Mouse (Mus musculus) heart, embryonic 11.5 days (tissue): Measurements from ENCODE around the gene Psmd10. TPM values are rescaled to one million over a fixed set of nuclear protein-coding genes. Genes with fewer than 3 reads are reported as not detected.

ENCODE experiments used
- ATAC-seq: fragments of 200-750 bp; cut with Nextera tagmentation; replicated peaks from 2 replicates; pipeline ENCODE4 v1.8.0; 2017; ENCODE audit warnings: moderate library complexity; ENCODE audit not compliant: insufficient number of reproducible peaks, low FRiP score, low TSS enrichment
- H3K27ac ChIP-seq: fragments of 300-500 bp; sonication (generic); 2 replicates; pipeline ENCODE4 v1.5.1; 2014; ENCODE audit warnings: mild to moderate bottlenecking, low read depth, low read length
- H3K27me3 ChIP-seq: fragments of 300-500 bp; sonication (generic); 2 replicates; pipeline ENCODE4 v1.6.1; 2014; ENCODE audit warnings: mild to moderate bottlenecking, low read length, mixed read lengths; ENCODE audit not compliant: control insufficient read depth, insufficient read depth
- H3K36me3 ChIP-seq: fragments of 300-500 bp; sonication (generic); 2 replicates; pipeline ENCODE4 v1.6.1; 2014; ENCODE audit warnings: mild to moderate bottlenecking, low read length, moderate library complexity, mixed read lengths; ENCODE audit not compliant: control insufficient read depth, insufficient read depth
- H3K4me1 ChIP-seq: fragments of 300-500 bp; sonication (generic); 2 replicates; pipeline ENCODE4 v1.6.1; 2014; ENCODE audit warnings: low read length; ENCODE audit not compliant: control insufficient read depth, insufficient read depth
- H3K4me2 ChIP-seq: fragments of 300-500 bp; sonication (generic); 2 replicates; pipeline ENCODE4 v1.6.1; 2014; ENCODE audit warnings: mild to moderate bottlenecking, moderate library complexity
- H3K4me3 ChIP-seq: fragments of 300-500 bp; sonication (generic); 2 replicates; pipeline ENCODE4 v1.5.1; 2014; ENCODE audit warnings: low read depth, low read length
- H3K9ac ChIP-seq: fragments of 300-500 bp; sonication (generic); 2 replicates; pipeline ENCODE4 v1.6.1; 2014; ENCODE audit warnings: mild to moderate bottlenecking, low read depth, low read length, moderate library complexity
- H3K9me3 ChIP-seq: fragments of 300-500 bp; sonication (generic); replicated peaks from 2 replicates; pipeline ENCODE4 v1.6.1; 2016; ENCODE audit warnings: low read length; ENCODE audit not compliant: control insufficient read depth
- WGBS: fragments of 180-500 bp; shearing (Covaris S2); extraction: QIAGEN DNeasy Blood & Tissue Kit; methylation state at CpG from one replicate; pipeline ENCODE4 v1.1.7; 2014; ENCODE audit not compliant: insufficient replicate concordance; 5-methylcytosine and 5-hydroxymethylcytosine counted together
- polyA plus RNA-seq: library from polyadenylated mRNA; unstranded; fragments of >200 nt; fragmentation: Nextera tagmentation; extraction: Ambion mirVana; gene quantifications from 2 replicates; pipeline ENCODE4 v1.2.1, GENCODE M21; 2014

The Psmd10 gene
- polyA plus RNA-seq, 1 experiment from 2014 or later = 37.7 TPM

GRCm38 (mm10) chrX:140979546-140979945 lies 23.0 kb upstream of the Psmd10 start:
- no peaks in the 10 kb centered on the region; the same call in 1 of the 2 replicates for H3K4me1 ChIP-seq
- H3K27me3 ChIP-seq = no peaks in the 10 kb centered on the region
- no peak overlapping the region for H3K4me2 ChIP-seq
- no peaks in the 10 kb centered on the region for H3K9me3 ChIP-seq
- ATAC-seq = no peak
- H3K9ac ChIP-seq = no peak overlapping the region
- no peaks in the 10 kb centered on the region for H3K36me3 ChIP-seq
- 68% methylated on average over 2 of the region's 2 CpGs for WGBS
- H3K4me3 ChIP-seq = no peak overlapping the region
- H3K27ac ChIP-seq = no peak overlapping the region

- WGBS = 89% methylated on average over 1 of the region's 1 CpGs
These were observed 22.4 kb upstream of the Psmd10 start for GRCm38 (mm10) chrX:140978943-140979342.

GRCm38 (mm10) chrX:140956959-140957358 lies 431 bp upstream of the Psmd10 start:
- ATAC-seq = peak; percentile 55
- 0 out of 2 replicates have a peak overlapping the region, but pooled peaks have one; percentile 49 for H3K9ac ChIP-seq

More at GRCm38 (mm10) chrX:140978943-140979342, 22.4 kb upstream of the Psmd10 start:
- no peak overlapping the region for H3K27ac ChIP-seq
- no peaks in the 10 kb centered on the region for H3K36me3 ChIP-seq
- no peak for ATAC-seq
- H3K4me3 ChIP-seq = no peak overlapping the region
- H3K9me3 ChIP-seq = no peaks in the 10 kb centered on the region
- no peak overlapping the region for H3K9ac ChIP-seq
- H3K27me3 ChIP-seq = no peaks in the 10 kb centered on the region
- no peaks in the 10 kb centered on the region; the same call in 1 of the 2 replicates for H3K4me1 ChIP-seq
- H3K4me2 ChIP-seq = no peak overlapping the region

GRCm38 (mm10) chrX:140953618-140954017 lies 2.9 kb downstream of the Psmd10 start:
- Histone ChIP-seq H3K27ac (no peak overlapping the region), H3K4me1 (no peaks in the 10 kb centered on the region), H3K27me3 (no peaks in the 10 kb centered on the region), H3K9me3 (no peaks in the 10 kb centered on the region), H3K4me3 (no peak overlapping the region), H3K4me2 (no peak overlapping the region), H3K36me3 (no peaks in the 10 kb centered on the region), H3K9ac (no peak overlapping the region)
- ATAC-seq = no peak
- WGBS = 65% methylated on average over 4 of the region's 4 CpGs

More at GRCm38 (mm10) chrX:140956959-140957358, 431 bp upstream of the Psmd10 start:
- Histone ChIP-seq H3K27me3 (no peaks in the 10 kb centered on the region), H3K36me3 (no peaks in the 10 kb centered on the region), H3K27ac (no peak overlapping the region), H3K4me2 (peak overlapping the region; percentile 63), H3K4me1 (no peaks in the 10 kb centered on the region), H3K9me3 (no peaks in the 10 kb centered on the region), H3K4me3 (peak overlapping the region; percentile 53)
- 21% methylated on average over 5 of the region's 5 CpGs for WGBS

- 45% methylated on average over 5 of the region's 5 CpGs for WGBS
- ATAC-seq = no peak
- no peak overlapping the region for H3K27ac ChIP-seq
- H3K4me1 ChIP-seq = no peaks in the 10 kb centered on the region
- no peak overlapping the region for H3K4me3 ChIP-seq
- no peaks in the 10 kb centered on the region for H3K9me3 ChIP-seq
- H3K27me3 ChIP-seq = peaks cover 6% of the 10 kb centered on the region; the same call in 1 of the 2 replicates
- no peak overlapping the region for H3K9ac ChIP-seq
- no peak overlapping the region for H3K4me2 ChIP-seq
- H3K36me3 ChIP-seq = no peaks in the 10 kb centered on the region
These were observed 20.3 kb downstream of the Psmd10 start for GRCm38 (mm10) chrX:140936271-140936670.

GRCm38 (mm10) chrX:140933263-140933662 lies 23.3 kb downstream of the Psmd10 start:
- peaks cover 6% of the 10 kb centered on the region; the same call in 1 of the 2 replicates for H3K27me3 ChIP-seq
- 57% methylated on average over 3 of the region's 3 CpGs for WGBS
- H3K27ac ChIP-seq = no peak overlapping the region
- no peaks in the 10 kb centered on the region for H3K36me3 ChIP-seq
- no peak overlapping the region for H3K4me3 ChIP-seq
- H3K4me2 ChIP-seq = no peak overlapping the region
- H3K9ac ChIP-seq = no peak overlapping the region
- no peak for ATAC-seq
- no peaks in the 10 kb centered on the region for H3K4me1 ChIP-seq
- no peaks in the 10 kb centered on the region for H3K9me3 ChIP-seq

GRCm38 (mm10) chrX:140932066-140932465 lies 24.5 kb downstream of the Psmd10 start:
- Histone ChIP-seq H3K4me3 (no peak overlapping the region), H3K4me2 (no peak overlapping the region), H3K4me1 (no peaks in the 10 kb centered on the region), H3K27me3 (peaks cover 8% of the 10 kb centered on the region), H3K9me3 (no peaks in the 10 kb centered on the region), H3K9ac (no peak overlapping the region), H3K27ac (no peak overlapping the region), H3K36me3 (no peaks in the 10 kb centered on the region)
- WGBS = 58% methylated on average over 3 of the region's 3 CpGs
- no peak for ATAC-seq

- no peaks in the 10 kb centered on the region for H3K36me3 ChIP-seq
These were observed 35.2 kb downstream of the Psmd10 start for GRCm38 (mm10) chrX:140921321-140921720.

GRCm38 (mm10) chrX:140907360-140907759 lies 49.2 kb downstream of the Psmd10 start, which contains the start of gene Vsig1:
TSS of gene Vsig1 (plus strand) at chrX:140907608.
- no peak within 1 kb of the TSS for H3K9ac ChIP-seq
- WGBS = 71% methylated on average over 7 of the region's 7 CpGs
- H3K27ac ChIP-seq = no peak within 1 kb of the TSS

More at GRCm38 (mm10) chrX:140921321-140921720, 35.2 kb downstream of the Psmd10 start:
- Histone ChIP-seq H3K4me3 (no peak overlapping the region), H3K27ac (no peak overlapping the region), H3K9me3 (no peaks in the 10 kb centered on the region), H3K9ac (no peak overlapping the region), H3K27me3 (0 out of 2 replicates have a peak, but pooled peaks cover 3% of the 10 kb centered on the region), H3K4me2 (no peak overlapping the region), H3K4me1 (no peaks in the 10 kb centered on the region)
- WGBS = 73% methylated on average over 6 of the region's 6 CpGs
- ATAC-seq = no peak

More at GRCm38 (mm10) chrX:140907360-140907759, 49.2 kb downstream of the Psmd10 start, which contains the start of gene Vsig1:
- H3K27me3 ChIP-seq = 0 out of 2 replicates have a peak, but pooled peaks cover 2% of the 10 kb centered on the region
- no peak within 1 kb of the TSS for H3K4me3 ChIP-seq
- no peaks in the 10 kb centered on the region for H3K9me3 ChIP-seq
- no peaks in the 10 kb centered on the region for H3K4me1 ChIP-seq
- no peak within 1 kb of the TSS for H3K4me2 ChIP-seq
- no peak for ATAC-seq
- no peaks in the 10 kb centered on the region for H3K36me3 ChIP-seq
